Mouse (Mus musculus) thymus, postnatal 4 days (tissue): ENCODE data around the gene Tpmt.

ENCODE experiments used
- DNase-seq: peaks from one replicate; pipeline ENCODE4 v3.0.0; 2021

Gene Tpmt

DNA sequence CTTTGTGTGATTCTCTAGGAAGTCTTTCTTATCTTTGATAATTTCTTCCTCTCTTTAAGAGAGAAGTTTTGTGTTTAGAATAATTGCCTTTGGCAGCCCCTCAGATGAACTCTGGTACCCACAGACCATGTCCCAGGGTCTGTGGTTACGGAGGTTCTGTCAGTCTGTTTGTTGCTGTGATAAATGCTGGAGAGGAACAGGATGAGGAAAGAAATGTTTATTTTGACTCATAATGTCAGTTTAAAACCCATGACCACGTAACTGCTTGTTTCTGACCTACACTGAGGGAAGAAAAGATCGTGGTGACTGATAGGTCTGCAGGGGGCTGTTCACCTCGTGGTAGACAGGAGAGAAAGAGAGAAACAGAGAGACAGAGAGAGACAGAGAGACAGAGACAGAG is 68.6 kb downstream of the Tpmt start:
- DNase-seq = no peak

DNA sequence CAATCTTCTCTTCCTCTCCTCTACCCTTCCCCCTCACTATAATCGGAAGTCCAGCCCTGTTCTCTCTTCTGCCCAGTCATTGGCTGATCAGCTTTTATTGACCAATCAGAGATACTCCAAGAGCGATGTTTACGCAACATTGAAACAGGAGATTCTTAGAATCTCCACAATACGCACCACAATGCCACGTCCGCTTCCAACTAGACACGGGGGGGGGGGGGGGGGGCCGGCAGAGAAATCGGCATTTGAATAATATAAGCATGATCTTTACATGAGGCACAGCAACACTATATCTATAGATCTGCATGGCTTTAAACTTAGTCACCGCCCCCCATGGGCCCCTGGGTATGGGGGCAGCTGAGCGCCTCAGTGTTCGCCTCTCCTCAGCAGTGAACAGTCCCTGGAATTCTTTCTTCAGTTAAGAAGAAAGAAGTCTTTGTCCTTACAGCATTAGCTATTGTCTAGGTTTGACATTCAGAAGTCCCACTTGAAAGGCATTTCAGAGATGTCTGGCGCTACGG is 69.4 kb downstream of the Tpmt start:
- no peak for DNase-seq
